Mouse (Mus musculus): Measurements from ENCODE around the gene Col4a3bp. TPM values are rescaled to one million over a fixed set of nuclear protein-coding genes. Genes with fewer than 3 reads are reported as not detected.

Gene Col4a3bp
- 10.0 and 14.6 TPM in 2 replicates for polyA plus RNA-seq (2014; fragmentation: Nextera tagmentation; extraction: Ambion mirVana)

DNA sequence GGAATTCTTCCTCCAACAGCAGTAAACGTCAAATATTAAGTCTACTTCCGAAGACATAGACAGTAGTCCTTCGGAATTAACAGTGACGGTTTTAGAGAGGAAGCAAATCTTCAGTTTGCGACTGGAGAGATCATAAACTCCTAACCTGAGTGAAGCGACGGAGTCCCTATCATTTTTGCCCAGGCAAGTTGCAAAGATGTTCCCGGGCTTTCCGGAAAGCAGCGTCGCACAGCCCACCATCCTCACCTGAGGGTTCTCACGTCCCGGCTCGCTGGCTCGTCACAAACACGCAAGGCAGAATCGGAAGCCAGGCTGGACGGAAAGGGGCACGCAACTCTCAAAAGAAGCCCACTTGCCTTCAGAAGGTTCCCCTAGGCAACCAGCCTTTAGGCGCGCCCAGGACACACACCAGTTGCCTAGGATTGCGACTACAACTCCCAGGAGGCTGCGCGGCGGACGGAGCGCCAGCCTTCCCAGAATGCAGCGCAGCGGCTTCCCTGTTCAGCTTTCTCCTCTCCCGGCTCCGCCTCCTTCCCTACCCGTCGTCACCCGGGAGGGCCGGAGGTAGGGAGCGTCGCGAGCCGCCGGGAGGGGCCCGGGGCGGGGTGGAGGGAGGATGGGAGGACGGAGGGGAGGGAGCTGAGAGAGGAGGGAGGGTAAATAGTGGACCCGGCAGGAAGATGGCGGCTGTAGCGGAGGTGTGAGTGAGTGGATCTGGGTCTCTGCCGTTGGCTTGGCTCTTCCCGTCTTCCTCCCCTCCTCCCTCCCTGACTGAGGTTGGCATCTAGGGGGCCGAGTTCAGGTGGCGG, at the start of gene Col4a3bp, which contains the start of gene Polk:
Gene Col4a3bp, plus strand, starts transcription at position 538 of the 809 bp plus-strand sequence.
Gene Polk, minus strand, starts transcription at position 499 of the 809 bp plus-strand sequence.
- Histone ChIP-seq H3K36me3 (ENCODE audit: control insufficient read depth, insufficient read depth, low read length) (no peaks in the 10 kb centered on the region), H3K27me3 (ENCODE audit: control insufficient read depth, insufficient read depth, low read length) (no peaks in the 10 kb centered on the region), H3K27ac (ENCODE audit: low read depth, low read length) (peak within 1 kb of the TSS; percentile 96), H3K9me3 (ENCODE audit: control insufficient read depth, low read length) (no peaks in the 10 kb centered on the region), H3K4me1 (ENCODE audit: control insufficient read depth, insufficient read depth, low read length) (peaks cover 7% of the 10 kb centered on the region), H3K9ac (replicated peaks; ENCODE audit: low read depth, low read length) (peak within 1 kb of the TSS; percentile 83), H3K4me3 (ENCODE audit: low read depth, low read length) (peak within 1 kb of the TSS; percentile 93), H3K4me2 (ENCODE audit: low read depth, low read length) (peak within 1 kb of the TSS; percentile 72)
- under 1% methylated on average over 49 of the region's 50 CpGs for WGBS
- peak; percentile 98 for ATAC-seq (ENCODE audit: low read depth)

DNA sequence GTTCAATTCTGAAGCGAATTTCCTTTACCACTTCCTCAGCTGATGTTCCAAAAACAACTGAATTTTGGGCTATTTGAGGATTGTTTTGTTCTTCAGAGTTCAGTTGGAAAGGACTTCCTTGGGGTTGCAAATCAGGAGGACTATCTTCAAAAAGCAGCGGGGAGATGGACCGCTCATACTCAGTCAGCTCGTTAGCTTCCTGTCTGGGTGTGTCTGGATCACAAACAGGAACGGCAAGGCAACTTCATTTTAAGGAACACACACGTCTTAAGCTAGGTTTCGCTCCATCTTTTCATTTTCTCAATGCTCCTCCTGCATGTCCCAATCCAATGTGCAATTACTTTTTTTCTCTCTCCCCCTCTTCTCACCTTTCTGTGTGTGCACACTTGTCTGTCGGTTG, 45.8 kb upstream of the Col4a3bp start:
- Histone ChIP-seq H3K4me2 (ENCODE audit: low read depth, low read length) (no peak overlapping the region), H3K27ac (ENCODE audit: low read depth, low read length) (no peak overlapping the region), H3K4me1 (ENCODE audit: control insufficient read depth, insufficient read depth, low read length) (no peaks in the 10 kb centered on the region), H3K36me3 (ENCODE audit: control insufficient read depth, insufficient read depth, low read length) (no peaks in the 10 kb centered on the region), H3K4me3 (ENCODE audit: low read depth, low read length) (no peak overlapping the region), H3K27me3 (ENCODE audit: control insufficient read depth, insufficient read depth, low read length) (no peaks in the 10 kb centered on the region), H3K9ac (replicated peaks; ENCODE audit: low read depth, low read length) (no peak overlapping the region), H3K9me3 (ENCODE audit: control insufficient read depth, low read length) (no peaks in the 10 kb centered on the region)
- no peak for ATAC-seq (ENCODE audit: low read depth)
- 86% methylated on average over 8 of the region's 8 CpGs for WGBS

DNA sequence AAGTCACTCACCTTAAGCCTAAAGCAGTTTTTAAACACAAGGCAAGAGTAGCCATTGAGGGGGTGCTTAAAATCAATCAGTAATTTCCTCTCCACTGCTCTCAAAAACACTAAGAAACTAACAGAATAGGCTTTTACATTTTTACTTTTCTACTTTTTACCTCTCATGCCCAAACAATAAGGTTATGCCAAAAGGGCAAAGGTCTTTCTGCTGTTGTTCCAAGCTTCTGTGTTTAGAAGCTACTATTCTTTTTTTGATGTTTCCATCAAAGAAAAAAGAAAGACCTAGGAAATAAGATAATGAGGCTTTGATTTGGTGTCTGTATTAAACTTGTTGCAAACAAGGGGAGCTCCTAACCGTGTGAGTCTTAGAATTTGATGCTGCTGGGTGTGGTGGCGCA, 42.5 kb upstream of the Col4a3bp start:
- Histone ChIP-seq H3K9ac (replicated peaks; ENCODE audit: low read depth, low read length) (no peak overlapping the region), H3K36me3 (ENCODE audit: control insufficient read depth, insufficient read depth, low read length) (no peaks in the 10 kb centered on the region), H3K4me2 (ENCODE audit: low read depth, low read length) (no peak overlapping the region), H3K4me3 (ENCODE audit: low read depth, low read length) (no peak overlapping the region), H3K27me3 (ENCODE audit: control insufficient read depth, insufficient read depth, low read length) (no peaks in the 10 kb centered on the region), H3K9me3 (ENCODE audit: control insufficient read depth, low read length) (no peaks in the 10 kb centered on the region), H3K4me1 (ENCODE audit: control insufficient read depth, insufficient read depth, low read length) (no peaks in the 10 kb centered on the region), H3K27ac (ENCODE audit: low read depth, low read length) (no peak overlapping the region)
- no peak for ATAC-seq (ENCODE audit: low read depth)
- WGBS = 81% methylated on average over 2 of the region's 2 CpGs

DNA sequence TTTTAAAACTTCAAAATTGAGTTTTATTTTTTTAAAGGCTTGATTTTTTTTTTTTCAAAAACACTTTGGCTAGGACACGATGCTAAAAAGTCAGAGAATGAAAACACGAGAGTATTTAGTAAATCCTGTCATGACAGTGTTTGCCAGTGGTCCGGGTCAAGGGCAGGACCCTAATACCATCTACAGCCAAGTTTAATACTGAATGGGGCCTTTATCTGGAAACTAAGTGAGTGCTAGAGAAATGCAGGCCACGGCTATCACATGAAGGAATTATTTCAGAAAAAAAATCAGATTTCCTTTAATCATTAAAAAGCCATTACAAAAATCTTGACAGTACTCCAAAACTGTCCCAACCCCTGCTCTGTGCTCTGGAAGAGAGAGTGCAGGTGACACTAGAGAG, 36.8 kb upstream of the Col4a3bp start:
- no peak overlapping the region for H3K4me3 ChIP-seq (ENCODE audit: low read depth, low read length)
- 91% methylated on average over 4 of the region's 4 CpGs for WGBS
- H3K27me3 ChIP-seq (ENCODE audit: control insufficient read depth, insufficient read depth, low read length) = no peaks in the 10 kb centered on the region
- ATAC-seq (ENCODE audit: low read depth) = no peak
- H3K36me3 ChIP-seq (ENCODE audit: control insufficient read depth, insufficient read depth, low read length) = no peaks in the 10 kb centered on the region
- H3K4me2 ChIP-seq (ENCODE audit: low read depth, low read length) = no peak overlapping the region
- no peaks in the 10 kb centered on the region for H3K4me1 ChIP-seq (ENCODE audit: control insufficient read depth, insufficient read depth, low read length)
- no peaks in the 10 kb centered on the region for H3K9me3 ChIP-seq (ENCODE audit: control insufficient read depth, low read length)
- H3K9ac ChIP-seq (replicated peaks; ENCODE audit: low read depth, low read length) = no peak overlapping the region
- no peak overlapping the region for H3K27ac ChIP-seq (ENCODE audit: low read depth, low read length)

DNA sequence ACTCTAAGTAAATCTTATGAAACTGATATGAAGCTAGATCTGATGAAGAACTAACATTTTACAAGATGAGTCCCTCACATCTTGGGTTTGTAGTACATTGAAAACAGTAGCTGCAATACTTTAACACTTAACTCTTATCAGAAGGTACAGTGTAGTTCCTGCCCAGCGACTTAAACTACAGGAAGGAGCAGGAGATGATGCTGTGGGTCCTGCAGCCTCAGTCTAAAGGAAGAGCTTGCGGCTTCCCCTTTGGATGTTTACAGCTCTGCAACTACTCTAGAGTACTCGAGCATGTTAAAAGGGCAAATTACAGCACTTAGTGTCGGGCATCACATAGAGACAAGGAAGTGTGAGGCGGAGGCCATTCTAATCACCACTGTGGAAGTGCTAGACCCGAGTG, 36.1 kb upstream of the Col4a3bp start:
- Histone ChIP-seq H3K4me2 (ENCODE audit: low read depth, low read length) (no peak overlapping the region), H3K9ac (replicated peaks; ENCODE audit: low read depth, low read length) (no peak overlapping the region), H3K36me3 (ENCODE audit: control insufficient read depth, insufficient read depth, low read length) (no peaks in the 10 kb centered on the region), H3K9me3 (ENCODE audit: control insufficient read depth, low read length) (no peaks in the 10 kb centered on the region), H3K27me3 (ENCODE audit: control insufficient read depth, insufficient read depth, low read length) (no peaks in the 10 kb centered on the region), H3K4me3 (ENCODE audit: low read depth, low read length) (no peak overlapping the region), H3K4me1 (ENCODE audit: control insufficient read depth, insufficient read depth, low read length) (no peaks in the 10 kb centered on the region), H3K27ac (ENCODE audit: low read depth, low read length) (no peak overlapping the region)
- WGBS = 70% methylated on average over 6 of the region's 6 CpGs
- ATAC-seq (ENCODE audit: low read depth) = no peak

DNA sequence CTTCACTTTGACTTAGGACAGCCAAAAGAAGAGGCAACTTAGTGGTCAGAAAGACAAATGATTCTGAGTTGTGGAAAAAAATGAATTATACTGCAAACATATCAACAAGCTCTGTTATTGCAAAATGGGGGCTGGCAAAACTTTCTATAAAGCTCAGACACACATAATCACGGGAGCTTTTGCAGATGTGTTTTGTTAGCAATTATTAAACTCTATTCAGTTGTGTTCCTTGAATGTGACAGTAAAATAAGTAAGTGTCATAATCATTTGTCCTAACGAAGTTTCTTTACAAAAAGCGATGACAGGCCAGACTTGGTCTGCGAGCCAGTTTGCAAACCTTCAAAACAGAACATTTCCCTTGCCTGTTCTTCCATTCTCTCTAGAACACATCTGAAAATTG, 34.9 kb upstream of the Col4a3bp start:
- Histone ChIP-seq H3K36me3 (ENCODE audit: control insufficient read depth, insufficient read depth, low read length) (no peaks in the 10 kb centered on the region), H3K4me2 (ENCODE audit: low read depth, low read length) (no peak overlapping the region), H3K9me3 (ENCODE audit: control insufficient read depth, low read length) (no peaks in the 10 kb centered on the region), H3K9ac (replicated peaks; ENCODE audit: low read depth, low read length) (no peak overlapping the region), H3K4me1 (ENCODE audit: control insufficient read depth, insufficient read depth, low read length) (no peaks in the 10 kb centered on the region), H3K27me3 (ENCODE audit: control insufficient read depth, insufficient read depth, low read length) (no peaks in the 10 kb centered on the region), H3K4me3 (ENCODE audit: low read depth, low read length) (no peak overlapping the region), H3K27ac (ENCODE audit: low read depth, low read length) (no peak overlapping the region)
- 94% methylated on average over 4 of the region's 4 CpGs for WGBS
- no peak for ATAC-seq (ENCODE audit: low read depth)

DNA sequence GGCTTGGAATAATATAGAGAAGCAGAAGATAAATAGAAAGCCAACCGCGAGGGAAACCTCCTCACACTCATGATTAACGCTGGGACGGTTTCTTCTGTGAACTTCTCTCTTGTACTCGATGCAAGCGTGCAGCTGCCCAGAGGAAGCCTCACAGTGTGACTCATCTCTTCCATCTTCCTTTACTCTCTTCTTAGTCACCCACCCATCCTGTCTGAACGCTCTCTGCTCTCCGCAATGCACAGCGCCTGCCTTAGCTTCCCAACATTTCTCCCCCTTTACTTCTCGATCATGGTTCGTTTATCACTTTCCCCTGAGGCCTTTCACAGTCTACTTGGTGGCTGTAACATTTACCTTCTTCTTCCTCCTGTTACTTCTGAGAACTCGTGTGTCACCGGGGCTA, 31.8 kb upstream of the Col4a3bp start:
- WGBS = 82% methylated on average over 13 of the region's 13 CpGs
- no peaks in the 10 kb centered on the region for H3K27me3 ChIP-seq (ENCODE audit: control insufficient read depth, insufficient read depth, low read length)
- H3K9me3 ChIP-seq (ENCODE audit: control insufficient read depth, low read length) = no peaks in the 10 kb centered on the region
- H3K4me2 ChIP-seq (ENCODE audit: low read depth, low read length) = no peak overlapping the region
- H3K27ac ChIP-seq (ENCODE audit: low read depth, low read length) = no peak overlapping the region
- no peak for ATAC-seq (ENCODE audit: low read depth)
- H3K36me3 ChIP-seq (ENCODE audit: control insufficient read depth, insufficient read depth, low read length) = no peaks in the 10 kb centered on the region
- no peak overlapping the region for H3K4me3 ChIP-seq (ENCODE audit: low read depth, low read length)
- H3K9ac ChIP-seq (replicated peaks; ENCODE audit: low read depth, low read length) = no peak overlapping the region
- no peaks in the 10 kb centered on the region for H3K4me1 ChIP-seq (ENCODE audit: control insufficient read depth, insufficient read depth, low read length)

DNA sequence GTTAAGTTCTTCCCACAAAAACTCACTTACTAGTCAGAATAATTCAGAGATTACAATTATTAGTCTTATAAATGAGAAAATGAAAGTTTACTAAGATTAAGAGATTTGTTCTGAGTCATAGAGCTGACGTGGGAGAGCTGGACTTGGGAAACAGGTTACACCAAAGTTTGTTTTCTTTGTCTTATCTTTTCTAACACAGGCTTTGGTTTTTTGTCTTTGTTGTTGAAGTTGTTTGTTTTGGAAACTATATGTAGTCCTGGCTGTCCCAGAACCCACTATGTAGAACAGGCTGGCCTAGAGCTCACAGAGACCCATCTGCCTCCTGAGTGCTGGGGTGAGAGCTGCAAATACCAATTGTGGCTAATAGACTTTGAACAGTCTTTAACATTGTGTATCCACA, 31.2 kb upstream of the Col4a3bp start:
- no peak for ATAC-seq (ENCODE audit: low read depth)
- H3K4me3 ChIP-seq (ENCODE audit: low read depth, low read length) = no peak overlapping the region

DNA sequence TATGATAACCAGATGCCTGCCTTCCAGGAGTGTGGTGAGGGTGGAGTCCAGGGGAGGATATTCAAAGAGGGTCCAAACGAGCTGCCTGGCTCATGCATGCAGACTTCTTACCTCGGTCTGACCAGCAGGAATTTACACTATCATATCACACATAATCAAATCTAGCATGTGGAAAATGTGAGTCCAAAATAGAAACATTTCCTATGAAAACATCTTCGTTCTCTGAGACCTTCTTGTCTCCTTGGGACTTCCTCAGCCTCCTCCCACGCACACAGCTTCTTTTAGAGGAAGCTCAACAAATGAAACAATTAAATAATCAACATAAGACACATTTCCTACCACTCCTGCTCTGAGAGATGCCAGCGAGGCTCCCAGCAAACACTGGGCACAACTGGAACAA, 30.5 kb upstream of the Col4a3bp start:
- ATAC-seq (ENCODE audit: low read depth) = no peak
- Histone ChIP-seq H3K27ac (ENCODE audit: low read depth, low read length) (no peak overlapping the region), H3K27me3 (ENCODE audit: control insufficient read depth, insufficient read depth, low read length) (no peaks in the 10 kb centered on the region), H3K4me2 (ENCODE audit: low read depth, low read length) (no peak overlapping the region), H3K9me3 (ENCODE audit: control insufficient read depth, low read length) (no peaks in the 10 kb centered on the region), H3K4me1 (ENCODE audit: control insufficient read depth, insufficient read depth, low read length) (no peaks in the 10 kb centered on the region), H3K36me3 (ENCODE audit: control insufficient read depth, insufficient read depth, low read length) (no peaks in the 10 kb centered on the region), H3K9ac (replicated peaks; ENCODE audit: low read depth, low read length) (no peak overlapping the region), H3K4me3 (ENCODE audit: low read depth, low read length) (no peak overlapping the region)
- 74% methylated on average over 5 of the region's 5 CpGs for WGBS

More for the DNA sequence above, 31.2 kb upstream of the Col4a3bp start:
- Histone ChIP-seq H3K9me3 (ENCODE audit: control insufficient read depth, low read length) (no peaks in the 10 kb centered on the region), H3K27me3 (ENCODE audit: control insufficient read depth, insufficient read depth, low read length) (no peaks in the 10 kb centered on the region), H3K4me2 (ENCODE audit: low read depth, low read length) (no peak overlapping the region), H3K27ac (ENCODE audit: low read depth, low read length) (no peak overlapping the region), H3K36me3 (ENCODE audit: control insufficient read depth, insufficient read depth, low read length) (no peaks in the 10 kb centered on the region), H3K4me1 (ENCODE audit: control insufficient read depth, insufficient read depth, low read length) (no peaks in the 10 kb centered on the region), H3K9ac (replicated peaks; ENCODE audit: low read depth, low read length) (no peak overlapping the region)
- WGBS = 90% methylated on average over 1 of the region's 1 CpGs

Measured in neural tube, embryonic 14.5 days (tissue).